Mouse (Mus musculus): Measurements from ENCODE around the gene Prtg. TPM values are rescaled to one million over a fixed set of nuclear protein-coding genes. Genes with fewer than 3 reads are reported as not detected.

Prtg gene
- polyA plus RNA-seq, 1 experiment from 2014 or later = 5.5 TPM

DNA sequence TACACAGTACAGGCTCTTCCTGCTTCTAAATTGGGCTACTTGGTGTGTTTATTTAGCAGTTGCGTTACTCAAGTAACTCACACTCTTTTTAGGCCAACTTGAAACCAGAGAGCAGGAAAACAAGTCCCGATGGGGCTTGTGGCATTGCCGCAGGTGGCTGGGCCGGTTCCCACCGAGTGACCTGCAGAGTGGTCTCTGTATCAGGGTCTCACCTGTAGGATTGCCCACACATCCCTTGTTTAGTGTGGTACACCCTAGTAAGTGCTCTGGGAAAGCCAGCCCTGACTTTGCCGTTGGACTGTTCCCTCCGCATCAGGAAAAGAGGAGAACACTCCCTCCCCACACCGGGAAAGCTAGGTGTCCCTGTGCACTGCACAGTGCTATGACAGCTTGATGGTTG, 95.4 kb downstream of the Prtg start:
- no peak for DNase-seq (ENCODE audit: low spot score)

DNA sequence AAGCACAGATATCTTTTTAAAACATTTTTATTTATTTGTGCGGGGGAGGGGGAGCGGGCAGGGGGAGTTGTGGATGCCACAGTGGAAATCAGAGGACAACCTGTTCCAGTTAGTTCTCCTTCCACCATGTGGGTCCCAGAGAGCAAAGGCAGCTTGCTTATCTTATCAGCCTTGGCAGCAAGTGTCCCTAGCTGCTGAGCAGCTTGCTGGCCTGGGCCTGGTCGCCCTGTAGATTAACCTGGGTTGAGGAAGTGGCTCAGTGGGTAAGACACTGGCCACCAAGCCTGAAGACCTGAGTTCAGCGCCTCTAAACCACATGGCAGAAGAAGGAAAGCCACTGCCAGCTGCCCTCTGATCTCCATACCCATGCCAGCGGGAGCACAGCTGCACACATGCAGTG, 95.9 kb downstream of the Prtg start:
- WGBS = 92% methylated on average over 5 of the region's 5 CpGs
- H3K4me3 ChIP-seq = no peak overlapping the region
- no peaks in the 10 kb centered on the region for H3K4me1 ChIP-seq
- peaks cover 55% of the 10 kb centered on the region for H3K36me3 ChIP-seq
- no peaks in the 10 kb centered on the region for H3K27me3 ChIP-seq (ENCODE audit: low read depth, poor library complexity, severe bottlenecking)
- no peaks in the 10 kb centered on the region for H3K9me3 ChIP-seq (replicated peaks)
- no peak for DNase-seq (ENCODE audit: low spot score)
- no peak overlapping the region for H3K27ac ChIP-seq

More for the DNA sequence above, 95.4 kb downstream of the Prtg start:
- Histone ChIP-seq H3K9me3 (replicated peaks) (no peaks in the 10 kb centered on the region), H3K36me3 (peaks cover 50% of the 10 kb centered on the region), H3K27ac (no peak overlapping the region), H3K27me3 (ENCODE audit: low read depth, poor library complexity, severe bottlenecking) (no peaks in the 10 kb centered on the region), H3K4me3 (no peak overlapping the region), H3K4me1 (no peaks in the 10 kb centered on the region)
- 87% methylated on average over 8 of the region's 8 CpGs for WGBS

GRCm38 (mm10) chr9:72906693-72907103, 100.0 kb downstream of the Prtg start:
- Histone ChIP-seq H3K9me3 (replicated peaks) (no peaks in the 10 kb centered on the region), H3K36me3 (peaks cover 89% of the 10 kb centered on the region), H3K27me3 (ENCODE audit: low read depth, poor library complexity, severe bottlenecking) (no peaks in the 10 kb centered on the region), H3K27ac (no peak overlapping the region), H3K4me3 (no peak overlapping the region), H3K4me1 (no peaks in the 10 kb centered on the region)
- 88% methylated on average over 6 of the region's 6 CpGs for WGBS
- DNase-seq (ENCODE audit: low spot score) = no peak

GRCm38 (mm10) chr9:72911381-72911780, 104.7 kb downstream of the Prtg start:
- Histone ChIP-seq H3K27ac (no peak overlapping the region), H3K4me3 (no peak overlapping the region), H3K4me1 (no peaks in the 10 kb centered on the region), H3K9me3 (replicated peaks) (no peaks in the 10 kb centered on the region), H3K27me3 (ENCODE audit: low read depth, poor library complexity, severe bottlenecking) (no peaks in the 10 kb centered on the region), H3K36me3 (peaks cover 81% of the 10 kb centered on the region)
- WGBS = 84% methylated on average over 2 of the region's 2 CpGs
- DNase-seq (ENCODE audit: low spot score) = no peak

- no peaks in the 10 kb centered on the region for H3K4me1 ChIP-seq
- H3K36me3 ChIP-seq = peaks cover 59% of the 10 kb centered on the region
- WGBS = 73% methylated on average over 6 of the region's 6 CpGs
- H3K27ac ChIP-seq = no peak overlapping the region
- no peaks in the 10 kb centered on the region for H3K27me3 ChIP-seq (ENCODE audit: low read depth, poor library complexity, severe bottlenecking)
- H3K9me3 ChIP-seq (replicated peaks) = no peaks in the 10 kb centered on the region
- DNase-seq (ENCODE audit: low spot score) = no peak
- no peak overlapping the region for H3K4me3 ChIP-seq
These were observed 106.9 kb downstream of the Prtg start for GRCm38 (mm10) chr9:72913551-72913950.

DNA sequence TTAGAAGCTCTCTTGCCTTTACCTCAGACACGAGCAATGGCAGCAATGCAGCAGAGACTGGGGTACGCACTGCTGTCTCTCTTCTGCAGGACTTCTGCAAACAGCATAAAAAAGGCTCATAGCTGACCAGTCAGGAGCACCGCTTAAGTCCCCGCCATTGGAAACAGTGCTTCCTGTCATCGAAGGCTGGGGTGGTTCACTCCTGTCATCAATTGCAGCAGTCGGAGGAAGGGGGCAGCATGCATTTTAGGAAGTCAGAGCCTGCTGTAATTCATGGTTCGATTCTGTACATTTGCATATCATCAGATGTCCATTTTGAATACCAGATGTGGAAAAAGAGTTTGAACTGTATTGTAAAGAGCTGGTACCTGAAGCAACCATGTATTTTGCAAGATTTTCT, 109.1 kb downstream of the Prtg start:
- Histone ChIP-seq H3K27me3 (ENCODE audit: low read depth, poor library complexity, severe bottlenecking) (no peaks in the 10 kb centered on the region), H3K27ac (no peak overlapping the region), H3K4me1 (no peaks in the 10 kb centered on the region), H3K4me3 (no peak overlapping the region), H3K36me3 (peaks cover 37% of the 10 kb centered on the region), H3K9me3 (replicated peaks) (no peaks in the 10 kb centered on the region)
- 76% methylated on average over 7 of the region's 7 CpGs for WGBS
- DNase-seq (ENCODE audit: low spot score) = no peak

GRCm38 (mm10) chr9:72923068-72923467, 116.4 kb downstream of the Prtg start:
- H3K27me3 ChIP-seq (ENCODE audit: low read depth, poor library complexity, severe bottlenecking) = peaks cover 17% of the 10 kb centered on the region; the same call in 1 of the 2 replicates

GRCm38 (mm10) chr9:72925021-72925934, 118.6 kb downstream of the Prtg start, which contains the start of gene Pygo1:
Gene Pygo1 (plus strand): TSS chr9:72925645.
- Histone ChIP-seq H3K27ac (peak within 1 kb of the TSS; percentile 96), H3K4me1 (peaks cover 22% of the 10 kb centered on the region), H3K27me3 (ENCODE audit: low read depth, poor library complexity, severe bottlenecking) (peaks cover 17% of the 10 kb centered on the region; the same call in 1 of the 2 replicates), H3K4me3 (peak within 1 kb of the TSS; percentile 86), H3K9me3 (replicated peaks) (no peaks in the 10 kb centered on the region), H3K36me3 (peaks cover 8% of the 10 kb centered on the region)
- DNase-seq (ENCODE audit: low spot score) = peak; percentile 86
- WGBS = 2% methylated on average over 105 of the region's 108 CpGs

More at GRCm38 (mm10) chr9:72923068-72923467, 116.4 kb downstream of the Prtg start:
- 76% methylated on average over 3 of the region's 3 CpGs for WGBS
- H3K9me3 ChIP-seq (replicated peaks) = no peaks in the 10 kb centered on the region
- H3K4me1 ChIP-seq = peaks cover 19% of the 10 kb centered on the region
- no peaks in the 10 kb centered on the region for H3K36me3 ChIP-seq
- no peak overlapping the region for H3K4me3 ChIP-seq
- no peak for DNase-seq (ENCODE audit: low spot score)
- no peak overlapping the region for H3K27ac ChIP-seq

DNA sequence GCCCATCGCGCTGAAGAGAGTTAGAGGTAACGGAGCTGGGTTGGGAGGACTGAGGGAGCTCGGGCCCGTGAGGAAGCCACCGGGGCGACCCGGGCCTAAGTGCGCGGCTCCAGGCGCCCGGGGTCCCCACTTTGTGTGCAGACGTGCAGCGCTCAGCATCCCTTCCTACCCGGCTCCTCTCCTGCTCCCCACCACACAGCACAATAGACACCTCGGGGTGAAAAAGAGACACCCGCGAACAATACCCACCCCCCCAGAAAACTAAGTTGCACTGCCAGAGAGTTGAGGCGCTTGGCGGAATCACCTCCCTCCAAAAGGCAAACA, 119.2 kb downstream of the Prtg start:
- H3K27ac ChIP-seq = peak overlapping the region; percentile 96
- peak overlapping the region; percentile 86 for H3K4me3 ChIP-seq
- 3% methylated on average over 20 of the region's 20 CpGs for WGBS
- no peak for DNase-seq (ENCODE audit: low spot score)
- no peaks in the 10 kb centered on the region for H3K9me3 ChIP-seq (replicated peaks)
- H3K27me3 ChIP-seq (ENCODE audit: low read depth, poor library complexity, severe bottlenecking) = peaks cover 17% of the 10 kb centered on the region; the same call in 1 of the 2 replicates
- peaks cover 8% of the 10 kb centered on the region for H3K36me3 ChIP-seq
- peaks cover 22% of the 10 kb centered on the region for H3K4me1 ChIP-seq

- Histone ChIP-seq H3K4me3 (no peak overlapping the region), H3K4me1 (peaks cover 13% of the 10 kb centered on the region; the same call in 1 of the 2 replicates), H3K27ac (no peak overlapping the region), H3K36me3 (peaks cover 42% of the 10 kb centered on the region), H3K9me3 (replicated peaks) (no peaks in the 10 kb centered on the region), H3K27me3 (ENCODE audit: low read depth, poor library complexity, severe bottlenecking) (peaks cover 7% of the 10 kb centered on the region; the same call in 1 of the 2 replicates)
- WGBS = 84% methylated on average over 13 of the region's 13 CpGs
- no peak for DNase-seq (ENCODE audit: low spot score)
These were observed 124.6 kb downstream of the Prtg start for GRCm38 (mm10) chr9:72931166-72931790.

DNA sequence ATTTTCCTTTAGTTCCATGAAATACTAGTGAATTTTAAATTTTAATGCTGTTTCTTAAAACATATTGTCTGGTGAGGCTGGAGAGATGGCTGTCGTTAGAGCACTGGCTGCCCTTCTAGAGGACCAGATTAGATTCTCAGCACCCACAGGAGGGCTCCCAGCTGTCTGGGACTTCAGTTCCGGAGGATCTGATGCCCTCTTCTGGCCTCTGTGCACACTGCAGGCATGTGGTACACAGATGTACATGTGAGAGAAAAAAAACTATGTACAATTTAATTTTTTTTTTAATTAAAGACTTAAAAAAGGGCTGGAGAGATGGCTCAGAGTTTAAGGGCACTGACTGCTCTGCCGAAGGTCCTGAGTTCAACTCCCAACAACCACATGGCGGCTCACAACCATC, 128.6 kb downstream of the Prtg start:
- Histone ChIP-seq H3K27ac (no peak overlapping the region), H3K36me3 (peaks cover 41% of the 10 kb centered on the region), H3K4me3 (no peak overlapping the region), H3K4me1 (no peaks in the 10 kb centered on the region), H3K9me3 (replicated peaks) (no peaks in the 10 kb centered on the region), H3K27me3 (ENCODE audit: low read depth, poor library complexity, severe bottlenecking) (no peaks in the 10 kb centered on the region)
- DNase-seq (ENCODE audit: low spot score) = no peak
- WGBS = 84% methylated on average over 4 of the region's 4 CpGs

DNA sequence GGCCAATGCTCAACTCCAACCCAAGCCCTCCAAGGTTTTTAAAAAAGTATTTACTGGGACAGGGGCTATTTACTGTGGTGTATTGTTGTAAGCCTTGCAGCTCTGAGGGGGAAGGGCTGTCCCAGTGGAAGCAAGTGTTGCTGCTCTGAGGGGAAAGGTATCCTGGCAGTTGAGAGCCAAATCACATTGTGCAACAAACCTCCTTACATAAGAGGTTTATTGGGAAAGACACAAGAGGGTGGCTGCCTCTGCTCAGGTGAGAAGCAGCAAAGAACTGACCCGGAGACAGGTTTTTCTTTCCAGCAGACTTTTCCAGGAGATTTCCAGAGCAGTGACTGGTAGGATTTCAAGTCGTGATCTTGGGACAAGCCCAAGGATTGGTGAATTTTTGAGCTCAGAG, 129.6 kb downstream of the Prtg start:
- Histone ChIP-seq H3K4me3 (no peak overlapping the region), H3K27ac (no peak overlapping the region)
- 79% methylated on average over 2 of the region's 2 CpGs for WGBS

DNA sequence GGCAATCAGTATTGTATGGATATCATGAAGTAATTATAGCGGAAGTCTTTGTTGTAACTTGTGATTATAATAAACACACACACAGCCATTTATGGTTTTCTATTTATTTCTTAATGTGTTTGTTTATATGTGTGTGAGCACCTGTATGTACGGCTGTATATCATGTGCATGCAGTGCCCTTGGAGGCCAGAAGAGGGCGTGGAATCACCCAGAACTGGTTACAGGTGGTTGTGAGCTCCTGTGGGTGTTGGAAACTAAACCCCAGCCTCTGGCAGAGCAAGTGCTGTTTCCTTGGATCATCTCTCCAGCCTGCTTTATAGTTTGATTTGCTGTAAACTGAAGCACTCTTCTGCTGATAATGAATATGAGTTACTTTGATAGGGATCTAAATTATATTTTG, 136.8 kb downstream of the Prtg start:
- no peak for DNase-seq (ENCODE audit: low spot score)
- H3K36me3 ChIP-seq = peaks cover 55% of the 10 kb centered on the region
- H3K27me3 ChIP-seq (ENCODE audit: low read depth, poor library complexity, severe bottlenecking) = no peaks in the 10 kb centered on the region
- no peak overlapping the region for H3K4me3 ChIP-seq
- H3K4me1 ChIP-seq = peaks cover 4% of the 10 kb centered on the region; the same call in 1 of the 2 replicates
- 0 out of 2 replicates have a peak, but pooled peaks cover 2% of the 10 kb centered on the region for H3K9me3 ChIP-seq (replicated peaks)
- H3K27ac ChIP-seq = no peak overlapping the region
- 62% methylated on average over 3 of the region's 3 CpGs for WGBS

More for the DNA sequence above, 129.6 kb downstream of the Prtg start:
- no peak for DNase-seq (ENCODE audit: low spot score)
- Histone ChIP-seq H3K27me3 (ENCODE audit: low read depth, poor library complexity, severe bottlenecking) (no peaks in the 10 kb centered on the region), H3K9me3 (replicated peaks) (no peaks in the 10 kb centered on the region), H3K4me1 (no peaks in the 10 kb centered on the region), H3K36me3 (peaks cover 41% of the 10 kb centered on the region)
